Mouse (Mus musculus) kidney, adult 2 months (tissue): ENCODE data around the gene Fmn2.

Experiments used
- CTCF ChIP-seq: fragments of 200-500 bp; conservative IDR thresholded peaks from 2 replicates; pipeline ENCODE4 v1.5.1; 2011; ENCODE audit warnings: low read depth, mild to moderate bottlenecking, control low read depth, low read length, moderate library complexity, mixed read lengths; ENCODE audit not compliant: insufficient read depth, insufficient read length
- POLR2A ChIP-seq: fragments of 200-500 bp; IDR thresholded peaks from one replicate; pipeline ENCODE4 v1.6.1; 2011; ENCODE audit warnings: low read depth, low read length, control low read depth

DNA sequence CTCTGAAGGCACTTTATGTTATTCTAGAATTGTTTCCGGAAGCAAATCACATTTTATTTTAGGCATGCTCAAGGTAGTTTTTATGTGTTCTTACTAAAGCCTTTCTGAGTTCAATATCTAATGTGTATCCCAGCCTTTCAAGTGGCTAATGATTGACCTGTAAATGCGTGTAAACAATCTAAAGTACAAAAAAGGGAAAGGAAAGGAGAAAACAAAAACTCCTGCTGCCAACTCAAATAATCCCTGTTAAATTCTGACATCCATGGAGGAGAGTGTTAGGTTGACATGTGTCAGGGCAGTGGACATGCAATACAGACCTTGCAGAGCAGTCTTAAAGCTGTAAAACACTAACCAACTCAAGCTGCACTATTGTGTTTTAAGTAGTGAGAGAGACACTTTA lies 241.0 kb downstream of the Fmn2 start:
- TF ChIP-seq POLR2A (no peak), CTCF (no peak)
